Mouse (Mus musculus) lung, postnatal 0 days (tissue): Measurements from ENCODE around the gene Naa11. TPM values are rescaled to one million over a fixed set of nuclear protein-coding genes. Genes with fewer than 3 reads are reported as not detected.
A peak's percentile ranks its signal among the peaks of the same experiment; 100 is the strongest.

ENCODE experiments used
- ATAC-seq: fragments of 200-750 bp; cut with Nextera tagmentation; 2 replicates; pipeline ENCODE4 v1.8.0; 2017; ENCODE audit warnings: moderate library complexity
- DNase-seq: peaks from one replicate; pipeline ENCODE4 v3.0.0-alpha.2; 2016; ENCODE audit warnings: low spot score
- H3K27ac ChIP-seq: fragments of 300-500 bp; sonication (generic); 2 replicates; pipeline ENCODE4 v1.5.1; 2014; ENCODE audit warnings: antibody characterized with exemption, mild to moderate bottlenecking, low read length, mixed read lengths
- H3K27me3 ChIP-seq: fragments of 300-500 bp; sonication (generic); replicated peaks from 2 replicates; pipeline ENCODE4 v1.6.1; 2014; ENCODE audit warnings: low read length, mixed read lengths; ENCODE audit not compliant: insufficient read depth
- H3K36me3 ChIP-seq: fragments of 300-500 bp; sonication (generic); 2 replicates; pipeline ENCODE4 v1.6.1; 2014; ENCODE audit warnings: low read length, mixed read lengths; ENCODE audit not compliant: insufficient read depth
- H3K4me1 ChIP-seq: fragments of 300-500 bp; sonication (generic); 2 replicates; pipeline ENCODE4 v1.6.1; 2014; ENCODE audit warnings: antibody characterized with exemption, low read depth, low read length, mixed read lengths; ENCODE audit not compliant: insufficient read depth
- H3K4me2 ChIP-seq: fragments of 300-500 bp; sonication (generic); replicated peaks from 2 replicates; pipeline ENCODE4 v1.6.1; 2014; ENCODE audit warnings: low read depth, mild to moderate bottlenecking, low read length, moderate library complexity, mixed read lengths
- H3K4me3 ChIP-seq: fragments of 300-500 bp; sonication (generic); 2 replicates; pipeline ENCODE4 v1.5.1; 2014; ENCODE audit warnings: low read depth, low read length
- H3K9ac ChIP-seq: fragments of 300-500 bp; sonication (generic); replicated peaks from 2 replicates; pipeline ENCODE4 v1.6.1; 2014; ENCODE audit warnings: low read depth, mild to moderate bottlenecking
- H3K9me3 ChIP-seq: fragments of 300-500 bp; sonication (generic); 2 replicates; pipeline ENCODE4 v1.6.1; 2016; ENCODE audit warnings: low read length, mixed read lengths
- CTCF ChIP-seq: IDR thresholded peaks from 2 replicates; pipeline ENCODE4 v1.5.1; 2016; ENCODE audit warnings: antibody characterized with exemption, mild to moderate bottlenecking
- EP300 ChIP-seq: IDR thresholded peaks from 2 replicates; pipeline ENCODE4 v1.6.1; 2016; ENCODE audit warnings: antibody characterized with exemption, mild to moderate bottlenecking, control low read depth
- WGBS: fragments of 180-500 bp; shearing (Covaris S2); extraction: QIAGEN DNeasy Blood & Tissue Kit; methylation state at CpG from one replicate; pipeline ENCODE4 v1.1.7; 2014; 5-methylcytosine and 5-hydroxymethylcytosine counted together
- polyA plus RNA-seq: library from polyadenylated mRNA; unstranded; fragments of >200 nt; fragmentation: Nextera tagmentation; extraction: Ambion mirVana; gene quantifications from 2 replicates; pipeline ENCODE4 v1.2.1, GENCODE M21; 2015

Gene Naa11
- polyA plus RNA-seq, 1 experiment from 2014 or later: 0.05 TPM

- no peak overlapping the region for H3K4me2 ChIP-seq
- H3K27me3 ChIP-seq: no peaks in the 10 kb centered on the region
- no peaks in the 10 kb centered on the region for H3K36me3 ChIP-seq
- 79% methylated on average over 6 of the region's 6 CpGs for WGBS
- H3K27ac ChIP-seq: no peak overlapping the region
- no peak for DNase-seq
- no peak overlapping the region for H3K4me3 ChIP-seq
- no peaks in the 10 kb centered on the region for H3K4me1 ChIP-seq
- ATAC-seq: no peak
- H3K9ac ChIP-seq: no peak overlapping the region
- no peak for TF ChIP-seq EP300
- no peak for TF ChIP-seq CTCF
- no peaks in the 10 kb centered on the region for H3K9me3 ChIP-seq
These were observed 18.0 kb upstream of the Naa11 start for GRCm38 (mm10) chr5:97410190-97410589.

GRCm38 (mm10) chr5:97409234-97409704 lies 17.1 kb upstream of the Naa11 start:
- Histone ChIP-seq H3K4me3 (no peak overlapping the region), H3K4me1 (no peaks in the 10 kb centered on the region), H3K27ac (no peak overlapping the region), H3K36me3 (no peaks in the 10 kb centered on the region), H3K9ac (no peak overlapping the region), H3K4me2 (no peak overlapping the region), H3K27me3 (no peaks in the 10 kb centered on the region), H3K9me3 (no peaks in the 10 kb centered on the region)
- TF ChIP-seq CTCF: no peak
- no peak for TF ChIP-seq EP300
- DNase-seq: no peak
- no peak for ATAC-seq
- 59% methylated on average over 4 of the region's 4 CpGs for WGBS

GRCm38 (mm10) chr5:97401042-97401441 lies 8.9 kb upstream of the Naa11 start:
- no peaks in the 10 kb centered on the region for H3K27me3 ChIP-seq
- DNase-seq (no peak), ATAC-seq (no peak)
- H3K27ac ChIP-seq: no peak overlapping the region
- no peak overlapping the region for H3K9ac ChIP-seq
- no peak for TF ChIP-seq CTCF
- TF ChIP-seq EP300: no peak
- no peaks in the 10 kb centered on the region for H3K36me3 ChIP-seq
- no peaks in the 10 kb centered on the region for H3K4me1 ChIP-seq
- no peaks in the 10 kb centered on the region for H3K9me3 ChIP-seq
- no peak overlapping the region for H3K4me2 ChIP-seq
- H3K4me3 ChIP-seq: no peak overlapping the region

- Histone ChIP-seq H3K9ac (no peak overlapping the region), H3K4me3 (no peak overlapping the region), H3K4me1 (no peaks in the 10 kb centered on the region), H3K4me2 (no peak overlapping the region), H3K9me3 (no peaks in the 10 kb centered on the region), H3K27me3 (no peaks in the 10 kb centered on the region), H3K27ac (no peak overlapping the region), H3K36me3 (no peaks in the 10 kb centered on the region)
- TF ChIP-seq EP300 (no peak), CTCF (no peak)
- WGBS: 86% methylated on average over 4 of the region's 4 CpGs
- DNase-seq (no peak), ATAC-seq (no peak)
These were observed 5.4 kb upstream of the Naa11 start for GRCm38 (mm10) chr5:97397585-97397984.

GRCm38 (mm10) chr5:97387622-97388021 lies 4.6 kb downstream of the Naa11 start:
- no peaks in the 10 kb centered on the region for H3K9me3 ChIP-seq
- no peak overlapping the region for H3K9ac ChIP-seq
- TF ChIP-seq CTCF (no peak), EP300 (no peak)
- DNase-seq: no peak
- H3K27me3 ChIP-seq: no peaks in the 10 kb centered on the region
- WGBS: 47% methylated on average over 6 of the region's 6 CpGs
- no peaks in the 10 kb centered on the region for H3K36me3 ChIP-seq
- no peaks in the 10 kb centered on the region for H3K4me1 ChIP-seq
- no peak for ATAC-seq
- H3K4me2 ChIP-seq: no peak overlapping the region
- H3K27ac ChIP-seq: no peak overlapping the region
- no peak overlapping the region for H3K4me3 ChIP-seq

GRCm38 (mm10) chr5:97384399-97384798 lies 7.8 kb downstream of the Naa11 start:
- no peak for ATAC-seq
- H3K27me3 ChIP-seq: no peaks in the 10 kb centered on the region
- H3K9ac ChIP-seq: no peak overlapping the region
- H3K36me3 ChIP-seq: no peaks in the 10 kb centered on the region
- H3K4me2 ChIP-seq: no peak overlapping the region
- H3K27ac ChIP-seq: no peak overlapping the region
- 59% methylated on average over 4 of the region's 4 CpGs for WGBS
- no peak for DNase-seq
- TF ChIP-seq CTCF: no peak
- no peak for TF ChIP-seq EP300
- no peaks in the 10 kb centered on the region for H3K4me1 ChIP-seq
- H3K9me3 ChIP-seq: no peaks in the 10 kb centered on the region
- H3K4me3 ChIP-seq: no peak overlapping the region

- no peaks in the 10 kb centered on the region for H3K36me3 ChIP-seq
- no peaks in the 10 kb centered on the region for H3K9me3 ChIP-seq
- no peaks in the 10 kb centered on the region for H3K27me3 ChIP-seq
- 23% methylated on average over 14 of the region's 14 CpGs for WGBS
- H3K4me3 ChIP-seq: no peak overlapping the region
- DNase-seq: peak; percentile 27
- H3K4me2 ChIP-seq: peak overlapping the region; percentile 36; the same call in 1 of the 2 replicates
- H3K4me1 ChIP-seq: no peaks in the 10 kb centered on the region
- TF ChIP-seq EP300 (no peak), CTCF (no peak)
- H3K27ac ChIP-seq: no peak overlapping the region
- ATAC-seq: peak; percentile 61
- no peak overlapping the region for H3K9ac ChIP-seq
These were observed 9.5 kb downstream of the Naa11 start for GRCm38 (mm10) chr5:97382548-97383222.
